Mouse (Mus musculus) cerebellum, adult 2 months (tissue): Measurements from ENCODE around the gene Setd1a. TPM values are rescaled to one million over a fixed set of nuclear protein-coding genes. Genes with fewer than 3 reads are reported as not detected.
"Not testable (repeated sequence)": the region's sequence is repeated elsewhere in the genome, so short reads cannot be mapped to it uniquely, and the experiment has no call there.

Experiments used
- DNase-seq, 2 experiments: peaks; one replicate each; pipeline ENCODE4 v3.0.0; 2021
- H3K27ac ChIP-seq: fragments of 200-500 bp; 2 replicates; pipeline ENCODE4 v1.5.1; 2012; ENCODE audit warnings: low read length, control low read depth, inconsistent platforms; ENCODE audit not compliant: insufficient read depth
- H3K27me3 ChIP-seq: fragments of 200-500 bp; 2 replicates; pipeline ENCODE4 v1.6.1; 2012; ENCODE audit warnings: inconsistent platforms, mild to moderate bottlenecking, low read length, moderate library complexity; ENCODE audit not compliant: control insufficient read depth, insufficient read depth
- H3K4me1 ChIP-seq: fragments of 200-500 bp; 2 replicates; pipeline ENCODE4 v1.6.1; 2011; ENCODE audit warnings: low read length; ENCODE audit not compliant: control insufficient read depth, insufficient read depth
- H3K4me3 ChIP-seq: fragments of 200-500 bp; replicated peaks from 2 replicates; pipeline ENCODE3; 2011; ENCODE audit warnings: mild to moderate bottlenecking, low read depth, low read length, control low read depth; ENCODE audit not compliant: insufficient read depth
- CTCF ChIP-seq: fragments of 200-500 bp; IDR thresholded peaks from 2 replicates; pipeline ENCODE4 v1.5.1; 2011; ENCODE audit warnings: low read depth, mild to moderate bottlenecking, control low read depth, low read length, moderate library complexity, borderline replicate concordance; ENCODE audit not compliant: insufficient read depth
- POLR2A ChIP-seq: fragments of 200-500 bp; IDR thresholded peaks from 2 replicates; pipeline ENCODE4 v1.6.1; 2011; ENCODE audit warnings: low read length, control low read depth, borderline replicate concordance; ENCODE audit not compliant: insufficient read depth
- WGBS: fragments of 180-500 bp; shearing (Covaris S2); methylation state at CpG from one replicate; pipeline ENCODE4 v1.1.7; 2018; 5-methylcytosine and 5-hydroxymethylcytosine counted together
- polyA plus RNA-seq: library from polyadenylated mRNA; depleted of rRNA; stranded (reverse); fragments of >200 nt; gene quantifications from 2 replicates; pipeline ENCODE4 v1.2.3, GENCODE M21; 2012; rRNA removed

Gene Setd1a
- polyA plus RNA-seq, 1 experiment = 23.1 TPM

DNA sequence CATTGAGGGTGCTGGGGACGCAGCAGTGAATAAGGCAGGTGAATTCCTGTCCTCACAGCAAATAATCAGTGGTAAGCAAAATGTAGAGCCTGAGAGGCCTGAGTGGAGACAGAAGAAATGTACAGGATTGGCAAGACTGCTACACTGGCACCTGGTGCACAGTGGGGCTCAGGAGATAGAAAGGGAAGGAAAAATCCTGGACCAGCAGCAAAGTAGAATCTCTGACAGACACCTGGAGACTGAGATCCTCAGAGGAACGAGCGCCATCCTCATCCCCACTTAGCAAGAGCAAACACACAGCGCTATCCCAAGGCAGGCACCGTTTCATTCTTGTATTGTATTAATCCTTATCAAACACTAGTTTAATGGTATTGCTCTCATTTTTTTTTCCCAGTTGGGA lies 61.0 kb downstream of the Setd1a start:
- peaks cover 16% of the 10 kb centered on the region; the same call in 1 of the 2 replicates for H3K4me1 ChIP-seq
- 17% methylated on average over 5 of the region's 5 CpGs for WGBS
- peak; percentile 62 to 80 for DNase-seq
- TF ChIP-seq CTCF = no peak
- peak; percentile 33; the same call in 1 of the 2 replicates for TF ChIP-seq POLR2A
- no peaks in the 10 kb centered on the region for H3K27me3 ChIP-seq
- H3K4me3 ChIP-seq = no peak overlapping the region
- peak overlapping the region; percentile 59 for H3K27ac ChIP-seq

DNA sequence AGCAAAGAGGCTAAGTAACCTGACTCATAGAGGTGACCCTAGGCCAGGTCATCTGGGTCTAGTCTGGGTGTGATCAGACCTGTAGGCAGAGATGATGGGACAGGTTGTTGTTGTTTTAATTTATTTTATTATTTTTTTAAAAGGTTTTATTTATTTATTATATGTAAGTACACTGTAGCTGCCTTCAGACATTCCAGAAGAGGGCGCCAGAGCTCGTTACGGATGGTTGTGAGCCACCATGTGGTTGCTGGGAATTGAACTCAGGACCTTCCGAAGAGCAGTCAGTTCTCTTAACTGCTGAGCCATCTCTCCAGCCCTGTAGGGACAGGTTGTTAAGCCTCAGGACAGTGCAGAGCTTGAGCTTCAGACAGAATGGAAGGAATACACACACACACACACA lies 61.4 kb downstream of the Setd1a start:
- H3K27me3 ChIP-seq, H3K4me3 ChIP-seq, DNase-seq: not testable (repeated sequence)
- WGBS = 78% methylated on average over 4 of the region's 4 CpGs
- peaks cover 16% of the 10 kb centered on the region; the same call in 1 of the 2 replicates for H3K4me1 ChIP-seq
- 0 out of 2 replicates have a peak, but pooled peaks have one; percentile 17 for TF ChIP-seq CTCF
- H3K27ac ChIP-seq = peak overlapping the region; percentile 59

DNA sequence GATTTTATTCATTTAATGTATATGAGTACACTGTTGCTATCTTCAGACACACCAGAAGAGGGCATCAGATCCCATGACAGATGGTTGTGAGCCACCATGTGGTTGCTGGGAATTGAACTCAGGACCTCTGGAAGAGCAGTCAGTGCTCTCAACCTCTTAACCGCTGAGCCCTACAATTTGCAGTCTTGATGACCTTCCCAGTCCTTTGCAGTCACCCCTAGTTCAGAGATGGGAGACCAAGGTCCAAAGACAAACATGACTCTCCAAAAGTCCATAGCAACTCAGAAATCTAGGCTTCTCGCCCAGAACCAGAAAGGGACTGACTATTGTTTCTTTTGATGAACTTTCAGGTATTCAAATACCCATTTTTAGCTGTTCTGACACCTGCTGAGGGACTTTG lies 63.6 kb downstream of the Setd1a start:
- Histone ChIP-seq H3K27ac (peak overlapping the region; percentile 97; the same call in 1 of the 2 replicates), H3K4me1 (peaks cover 16% of the 10 kb centered on the region; the same call in 1 of the 2 replicates)
- not testable (repeated sequence) for H3K4me3 ChIP-seq, DNase-seq, H3K27me3 ChIP-seq
- WGBS = 85% methylated on average over 2 of the region's 2 CpGs

DNA sequence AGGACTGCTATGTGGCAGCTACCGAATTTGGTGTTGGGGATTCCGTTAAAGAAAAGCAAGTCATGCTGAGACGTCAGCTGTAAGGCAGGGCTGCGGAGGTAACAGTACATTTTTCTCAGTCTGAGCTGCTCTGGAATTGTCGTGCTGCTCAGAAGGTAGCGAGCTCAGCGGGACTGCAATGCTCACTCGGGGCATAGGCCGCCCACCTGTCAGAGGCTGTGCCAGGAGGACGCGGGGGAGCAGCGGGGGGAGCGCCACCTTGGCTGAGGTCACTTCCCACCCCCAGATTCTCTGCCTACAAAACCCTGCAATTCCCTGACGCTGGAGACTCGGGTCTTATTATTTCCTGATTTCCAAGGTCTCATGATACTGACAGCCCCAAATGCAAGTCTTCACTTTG lies 64.4 kb downstream of the Setd1a start:
- WGBS = 0% methylated on average over 15 of the region's 15 CpGs
- H3K4me3 ChIP-seq = peak overlapping the region; percentile 52
- TF ChIP-seq CTCF (no peak), POLR2A (no peak)
- no peaks in the 10 kb centered on the region for H3K27me3 ChIP-seq
- peak overlapping the region; percentile 97 for H3K27ac ChIP-seq
- H3K4me1 ChIP-seq = peaks cover 15% of the 10 kb centered on the region; the same call in 1 of the 2 replicates
- DNase-seq = peak; percentile 85 to 86

DNA sequence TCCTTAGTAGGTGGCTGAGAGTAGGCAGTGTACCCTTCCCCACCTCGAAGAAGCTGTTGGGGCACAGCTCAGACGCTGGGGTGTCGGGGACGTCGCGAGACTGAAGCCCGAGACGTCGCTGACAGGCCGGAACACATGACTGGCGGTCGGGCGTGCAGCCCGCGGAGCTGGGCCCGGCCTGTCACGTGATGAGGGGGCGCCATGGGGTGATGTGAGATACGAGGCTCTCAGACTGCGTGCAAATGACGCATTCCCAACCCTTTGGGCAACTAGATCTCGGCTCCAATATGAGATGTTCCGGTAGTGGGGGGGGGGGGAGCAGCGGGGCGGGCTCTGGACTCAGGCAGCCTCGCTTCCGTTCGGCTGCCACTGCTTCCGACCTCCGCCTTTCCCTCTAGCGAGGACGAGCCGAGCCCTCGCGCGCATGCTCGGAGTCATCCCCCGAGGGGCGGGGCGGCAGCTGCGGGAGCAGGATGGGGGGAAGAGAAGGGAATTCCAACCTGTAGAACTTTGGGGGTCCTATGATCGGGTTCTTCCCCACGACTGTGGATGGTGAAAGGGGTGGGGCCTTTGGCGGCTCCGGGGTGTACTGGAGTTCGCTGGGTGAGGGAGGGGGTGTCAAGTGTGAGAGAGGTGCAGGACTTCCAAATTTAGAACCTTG lies 65.0 kb downstream of the Setd1a start:
- Histone ChIP-seq H3K4me3 (peak overlapping the region; percentile 91), H3K27me3 (no peaks in the 10 kb centered on the region), H3K27ac (peak overlapping the region; percentile 97), H3K4me1 (peaks cover 12% of the 10 kb centered on the region; the same call in 1 of the 2 replicates)
- WGBS = 2% methylated on average over 46 of the region's 46 CpGs
- TF ChIP-seq POLR2A = peak; percentile 63; the same call in 1 of the 2 replicates
- no peak for TF ChIP-seq CTCF
- DNase-seq = peak; percentile 94 to 95

DNA sequence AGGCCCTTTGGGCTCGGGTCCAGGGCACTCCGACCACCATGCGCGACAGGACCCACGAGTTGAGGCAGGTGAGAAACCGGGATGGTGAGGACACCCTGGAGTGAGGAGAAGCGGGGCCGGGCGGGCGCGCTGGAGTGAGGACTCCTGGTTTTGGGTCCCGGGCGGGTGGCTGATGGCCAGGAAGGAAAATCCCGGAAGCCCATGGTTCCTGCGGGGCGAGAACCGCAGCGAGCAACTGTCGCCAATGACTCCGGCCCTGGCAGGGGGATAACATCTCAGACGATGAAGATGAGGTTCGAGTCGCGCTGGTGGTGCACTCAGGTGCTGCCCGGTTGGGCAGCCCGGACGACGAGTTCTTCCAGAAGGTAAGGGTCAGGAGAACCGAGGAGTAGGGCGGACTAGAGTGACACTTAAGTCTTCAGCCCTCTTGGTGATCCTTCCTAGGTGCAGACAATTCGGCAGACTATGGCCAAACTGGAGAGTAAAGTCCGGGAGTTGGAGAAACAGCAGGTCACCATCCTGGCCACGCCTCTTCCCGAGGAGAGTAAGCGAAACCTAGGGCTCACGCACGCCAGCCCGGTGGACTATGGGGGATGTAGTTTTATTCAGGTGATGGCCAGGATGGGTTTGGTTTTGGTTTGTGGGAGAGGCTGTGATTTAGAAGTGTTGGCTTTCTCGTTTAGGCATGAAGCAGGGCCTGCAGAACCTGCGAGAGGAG lies 65.7 kb downstream of the Setd1a start:
- peak; percentile 87 to 88 for DNase-seq
- under 1% methylated on average over 40 of the region's 40 CpGs for WGBS
- Histone ChIP-seq H3K4me3 (peak overlapping the region; percentile 91), H3K27me3 (no peaks in the 10 kb centered on the region), H3K4me1 (peaks cover 6% of the 10 kb centered on the region; the same call in 1 of the 2 replicates), H3K27ac (peak overlapping the region; percentile 87)
- TF ChIP-seq CTCF (no peak), POLR2A (peak; percentile 77; the same call in 1 of the 2 replicates)

Other genes with a start within 250 kb of the Setd1a start
- not detected in 2 replicates for gene Tmem265, start 215.3 kb upstream of the Setd1a start, polyA plus RNA-seq
- gene Phkg2, start 203.3 kb upstream of the Setd1a start, polyA plus RNA-seq = 159 and 161 TPM in 2 replicates
- 10.1 and 12.2 TPM in 2 replicates for gene Ccdc189, start 188.1 kb upstream of the Setd1a start, polyA plus RNA-seq
- 53.7 and 56.2 TPM in 2 replicates for gene Rnf40, start 187.9 kb upstream of the Setd1a start, polyA plus RNA-seq
- 22.4 and 22.7 TPM in 2 replicates for gene Zfp629, start 160.9 kb upstream of the Setd1a start, polyA plus RNA-seq
- 33.3 and 36.1 TPM in 2 replicates for gene Bcl7c, start 67.7 kb upstream of the Setd1a start, polyA plus RNA-seq
- 6.4 and 6.5 TPM in 2 replicates for gene Ctf1, start 63.9 kb upstream of the Setd1a start, polyA plus RNA-seq
- not detected in 2 replicates for gene Ctf2, start 44.5 kb upstream of the Setd1a start, polyA plus RNA-seq
- 35.2 and 37.8 TPM in 2 replicates for gene Fbxl19, start 32.1 kb upstream of the Setd1a start, polyA plus RNA-seq
- gene Orai3, start 6.9 kb upstream of the Setd1a start, polyA plus RNA-seq = 24.1 and 26.1 TPM in 2 replicates
- gene Gm49388, start 8.9 kb downstream of the Setd1a start, polyA plus RNA-seq = 0.46 and 0.47 TPM in 2 replicates
- gene Hsd3b7, start 23.9 kb downstream of the Setd1a start, polyA plus RNA-seq = 30.4 and 39.6 TPM in 2 replicates
- 127 and 153 TPM in 2 replicates for gene Stx4a, start 47.6 kb downstream of the Setd1a start, polyA plus RNA-seq
- 452 and 453 TPM in 2 replicates for gene Stx1b, start 47.9 kb downstream of the Setd1a start, polyA plus RNA-seq
- gene Zfp646, start 99.6 kb downstream of the Setd1a start, polyA plus RNA-seq = 17.8 and 18.8 TPM in 2 replicates
- gene Zfp668, start 100.2 kb downstream of the Setd1a start, polyA plus RNA-seq = 10.9 TPM in 2 replicates
- 5.3 and 6.3 TPM in 2 replicates for gene Prss53, start 114.3 kb downstream of the Setd1a start, polyA plus RNA-seq
- gene Gm21974, start 118.8 kb downstream of the Setd1a start, polyA plus RNA-seq = not detected in 2 replicates
- 61.5 and 63.1 TPM in 2 replicates for gene Vkorc1, start 118.9 kb downstream of the Setd1a start, polyA plus RNA-seq
- gene Bckdk, start 127.4 kb downstream of the Setd1a start, polyA plus RNA-seq = 69.7 and 71.5 TPM in 2 replicates
- 49.1 and 50.0 TPM in 2 replicates for gene Kat8, start 135.8 kb downstream of the Setd1a start, polyA plus RNA-seq
- gene Prss8, start 153.4 kb downstream of the Setd1a start, polyA plus RNA-seq = 0.06 and 0.08 TPM in 2 replicates
- 15.9 and 18.9 TPM in 2 replicates for gene Prss36, start 170.1 kb downstream of the Setd1a start, polyA plus RNA-seq
- 451 and 486 TPM in 2 replicates for gene Fus, start 190.8 kb downstream of the Setd1a start, polyA plus RNA-seq
- 3.9 and 5.1 TPM in 2 replicates for gene Pycard, start 217.2 kb downstream of the Setd1a start, polyA plus RNA-seq
- 2.1 and 2.3 TPM in 2 replicates for gene Trim72, start 227.3 kb downstream of the Setd1a start, polyA plus RNA-seq